Mouse (Mus musculus) midbrain, postnatal 0 days (tissue): ENCODE results near the gene Bdkrb2. TPM values are rescaled to one million over a fixed set of nuclear protein-coding genes. Genes with fewer than 3 reads are reported as not detected.

Experiments used
- ATAC-seq: fragments of 200-750 bp; cut with Nextera tagmentation; 2 replicates; pipeline ENCODE4 v1.8.0; 2017; ENCODE audit warnings: moderate number of reproducible peaks, mild to moderate bottlenecking, moderate TSS enrichment, moderate library complexity; ENCODE audit not compliant: low FRiP score
- DNase-seq: peaks from one replicate; pipeline ENCODE4 v3.0.0-alpha.2; 2015; ENCODE audit warnings: low spot score
- H3K27ac ChIP-seq: fragments of 300-500 bp; sonication (generic); 2 replicates; pipeline ENCODE4 v1.5.1; 2014; ENCODE audit warnings: low read depth, mild to moderate bottlenecking, low read length, mixed read lengths
- H3K27me3 ChIP-seq: fragments of 300-500 bp; sonication (generic); 2 replicates; pipeline ENCODE4 v1.6.1; 2014; ENCODE audit warnings: low read length, control low read depth, mixed read lengths; ENCODE audit not compliant: insufficient read depth
- H3K36me3 ChIP-seq: fragments of 300-500 bp; sonication (generic); 2 replicates; pipeline ENCODE4 v1.6.1; 2014; ENCODE audit warnings: low read length, control low read depth, mixed read lengths; ENCODE audit not compliant: insufficient read depth
- H3K4me1 ChIP-seq: fragments of 300-500 bp; sonication (generic); 2 replicates; pipeline ENCODE4 v1.6.1; 2014; ENCODE audit warnings: mild to moderate bottlenecking, control low read depth, antibody characterized with exemption, low read length, mixed read lengths; ENCODE audit not compliant: insufficient read depth
- H3K4me2 ChIP-seq: fragments of 300-500 bp; sonication (generic); 2 replicates; pipeline ENCODE4 v1.6.1; 2014; ENCODE audit warnings: low read depth, mild to moderate bottlenecking, low read length, mixed read lengths; ENCODE audit not compliant: poor library complexity, severe bottlenecking
- H3K4me3 ChIP-seq: fragments of 300-500 bp; sonication (generic); 2 replicates; pipeline ENCODE4 v1.5.1; 2014; ENCODE audit warnings: low read depth, mild to moderate bottlenecking, low read length, moderate library complexity
- H3K9ac ChIP-seq: fragments of 300-500 bp; sonication (generic); replicated peaks from 2 replicates; pipeline ENCODE4 v1.6.1; 2014; ENCODE audit warnings: mild to moderate bottlenecking, low read length, moderate library complexity, mixed read lengths; ENCODE audit not compliant: poor library complexity, severe bottlenecking
- H3K9me3 ChIP-seq: fragments of 300-500 bp; sonication (generic); 2 replicates; pipeline ENCODE4 v1.6.1; 2016; ENCODE audit warnings: low read length, control low read depth
- CTCF ChIP-seq: IDR thresholded peaks from 2 replicates; pipeline ENCODE4 v1.5.1; 2016; ENCODE audit warnings: antibody characterized with exemption, mild to moderate bottlenecking
- WGBS: fragments of 180-500 bp; shearing (Covaris S2); extraction: QIAGEN DNeasy Blood & Tissue Kit; methylation state at CpG from one replicate; pipeline ENCODE4 v1.1.7; 2014; 5-methylcytosine and 5-hydroxymethylcytosine counted together
- polyA plus RNA-seq: library from polyadenylated mRNA; unstranded; fragments of >200 nt; fragmentation: Nextera tagmentation; extraction: Ambion mirVana; gene quantifications from 2 replicates; pipeline ENCODE4 v1.2.1, GENCODE M21; 2015
- total RNA-seq: library from RNA; depleted of rRNA; stranded (reverse); fragments of >200 nt; gene quantifications from 2 replicates; pipeline ENCODE4 v1.2.3, GENCODE M21; 2014

The Bdkrb2 gene
- total and polyA plus RNA-seq, 2 experiments from 2014 or later, result 0.64 to 1.6 TPM

GRCm38 (mm10) chr12:105590786-105591185 lies 27.8 kb downstream of the Bdkrb2 start:
- WGBS, result 87% methylated on average over 7 of the region's 7 CpGs
- no peak for TF ChIP-seq CTCF

GRCm38 (mm10) chr12:105592361-105592761 lies 29.3 kb downstream of the Bdkrb2 start:
- H3K4me3 ChIP-seq, result no peak overlapping the region
- ATAC-seq (no peak), DNase-seq (no peak)
- 96% methylated on average over 23 of the region's 23 CpGs for whole genome bisulfite sequencing
- TF ChIP-seq CTCF, result no peak
- no peaks in the 10 kb centered on the region for H3K27me3 ChIP-seq
- H3K9ac ChIP-seq, result no peak overlapping the region
- no peak overlapping the region for H3K27ac ChIP-seq
- H3K4me2 ChIP-seq, result no peak overlapping the region
- no peaks in the 10 kb centered on the region for H3K36me3 ChIP-seq
- no peaks in the 10 kb centered on the region for H3K4me1 ChIP-seq
- H3K9me3 ChIP-seq, result no peaks in the 10 kb centered on the region

More at GRCm38 (mm10) chr12:105590786-105591185, 27.8 kb downstream of the Bdkrb2 start:
- Histone ChIP-seq H3K4me3 (no peak overlapping the region), H3K4me1 (no peaks in the 10 kb centered on the region), H3K36me3 (no peaks in the 10 kb centered on the region), H3K27ac (no peak overlapping the region), H3K9me3 (no peaks in the 10 kb centered on the region), H3K27me3 (no peaks in the 10 kb centered on the region), H3K9ac (no peak overlapping the region), H3K4me2 (no peak overlapping the region)
- no peak for ATAC-seq
- DNase-seq, result no peak

GRCm38 (mm10) chr12:105593471-105593870 lies 30.4 kb downstream of the Bdkrb2 start:
- no peak overlapping the region for H3K4me2 ChIP-seq
- H3K4me3 ChIP-seq, result no peak overlapping the region
- TF ChIP-seq CTCF, result no peak
- ATAC-seq (no peak), DNase-seq (no peak)
- no peak overlapping the region for H3K27ac ChIP-seq
- H3K36me3 ChIP-seq, result no peaks in the 10 kb centered on the region
- no peak overlapping the region for H3K9ac ChIP-seq
- no peaks in the 10 kb centered on the region for H3K9me3 ChIP-seq
- no peaks in the 10 kb centered on the region for H3K4me1 ChIP-seq
- 58% methylated on average over 4 of the region's 4 CpGs for WGBS
- H3K27me3 ChIP-seq, result no peaks in the 10 kb centered on the region

- no peaks in the 10 kb centered on the region for H3K36me3 ChIP-seq
- H3K9me3 ChIP-seq, result no peaks in the 10 kb centered on the region
- ATAC-seq (no peak), DNase-seq (no peak)
- H3K9ac ChIP-seq, result no peak overlapping the region
- no peak overlapping the region for H3K4me3 ChIP-seq
- no peak for TF ChIP-seq CTCF
- H3K27ac ChIP-seq, result no peak overlapping the region
- WGBS, result 83% methylated on average over 8 of the region's 8 CpGs
- no peaks in the 10 kb centered on the region for H3K4me1 ChIP-seq
- H3K4me2 ChIP-seq, result no peak overlapping the region
- H3K27me3 ChIP-seq, result no peaks in the 10 kb centered on the region
These were observed 34.1 kb downstream of the Bdkrb2 start for GRCm38 (mm10) chr12:105597135-105597534.

GRCm38 (mm10) chr12:105598503-105598902 lies 35.5 kb downstream of the Bdkrb2 start:
- TF ChIP-seq CTCF, result no peak
- no peak for ATAC-seq
- Histone ChIP-seq H3K4me1 (no peaks in the 10 kb centered on the region), H3K27me3 (no peaks in the 10 kb centered on the region), H3K9ac (no peak overlapping the region), H3K36me3 (no peaks in the 10 kb centered on the region), H3K4me3 (no peak overlapping the region), H3K4me2 (no peak overlapping the region), H3K27ac (no peak overlapping the region), H3K9me3 (no peaks in the 10 kb centered on the region)
- DNase-seq, result no peak
- 84% methylated on average over 10 of the region's 10 CpGs for WGBS

- Histone ChIP-seq H3K27me3 (no peaks in the 10 kb centered on the region), H3K4me2 (no peak overlapping the region), H3K27ac (no peak overlapping the region), H3K4me1 (no peaks in the 10 kb centered on the region), H3K9me3 (no peaks in the 10 kb centered on the region), H3K9ac (no peak overlapping the region), H3K4me3 (no peak overlapping the region), H3K36me3 (no peaks in the 10 kb centered on the region)
- TF ChIP-seq CTCF, result no peak
- 70% methylated on average over 5 of the region's 5 CpGs for WGBS
- ATAC-seq (no peak), DNase-seq (no peak)
These were observed 36.1 kb downstream of the Bdkrb2 start for GRCm38 (mm10) chr12:105599098-105599497.
